Mouse (Mus musculus) right cerebral cortex, adult 2 months (tissue): Measurements from ENCODE around the gene Marf1.
"Not testable (repeated sequence)": the region's sequence is repeated elsewhere in the genome, so short reads cannot be mapped to it uniquely, and the experiment has no call there.

Experiments used
- DNase-seq, 2 experiments: peaks; one replicate each; pipeline ENCODE4 v3.0.0; 2021 to 2022; ENCODE audit warnings: low spot score in 2 of 2

The Marf1 gene

DNA sequence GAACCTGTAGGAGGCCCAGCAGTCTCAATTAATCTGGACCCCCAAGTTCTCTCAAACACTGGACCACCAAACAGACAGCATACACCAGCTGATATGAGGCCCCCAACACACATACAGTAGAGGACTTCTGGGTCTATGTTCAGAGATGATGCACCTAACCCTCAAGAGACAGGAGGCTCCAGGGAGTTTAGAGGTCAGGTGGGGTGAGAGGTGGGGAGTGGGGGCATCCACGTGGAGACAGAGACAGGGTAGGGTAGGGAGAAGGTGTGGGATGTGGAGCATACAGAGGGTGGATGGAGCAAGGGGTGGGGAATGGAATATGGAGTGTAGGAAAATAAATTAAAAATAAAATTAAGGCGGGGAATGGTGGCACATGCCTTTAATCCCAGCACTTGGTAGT, 94.5 kb downstream of the Marf1 start:
- not testable (repeated sequence) for DNase-seq

DNA sequence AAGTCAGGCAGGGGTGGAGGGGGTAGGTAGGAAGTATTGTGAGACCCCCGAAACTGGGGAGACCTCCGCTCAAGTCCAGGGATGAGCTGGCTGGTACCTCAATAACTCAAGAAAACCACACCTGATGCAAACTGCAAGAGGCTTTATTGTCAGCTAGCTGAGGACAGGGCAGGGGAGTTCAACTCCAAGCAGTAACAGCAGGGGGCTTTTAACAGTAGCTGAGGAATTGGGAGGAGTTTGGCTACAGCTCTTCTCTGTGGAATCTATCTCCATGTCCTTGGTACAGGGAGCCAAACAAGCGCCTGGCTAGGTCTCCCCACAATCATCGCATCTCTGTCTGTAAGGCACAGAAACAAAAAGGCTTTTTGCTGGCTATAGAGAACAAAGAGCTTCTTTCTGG, 96.6 kb downstream of the Marf1 start:
- not testable (repeated sequence) for DNase-seq

DNA sequence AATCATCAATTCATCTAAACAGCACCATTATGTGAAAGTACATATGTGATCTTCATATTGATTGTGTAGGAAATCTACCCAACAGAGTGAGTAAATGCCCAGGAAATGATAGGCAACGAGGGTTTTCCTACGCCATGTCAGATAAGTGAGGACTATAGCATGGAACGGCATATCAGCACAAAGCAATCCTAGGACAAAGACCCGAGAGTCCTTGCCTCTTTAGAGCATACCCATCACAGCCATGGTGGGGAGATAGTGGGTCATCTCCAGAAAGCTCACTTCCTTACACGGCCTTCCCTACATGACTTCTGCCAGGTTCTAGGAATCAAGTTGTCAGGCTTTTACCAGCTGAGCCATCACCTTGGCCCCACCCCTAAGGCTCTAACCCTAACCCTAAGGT, 103.3 kb downstream of the Marf1 start:
- DNase-seq, result no peak
